Mouse (Mus musculus): ENCODE data around the gene Adgra1. TPM values are rescaled to one million over a fixed set of nuclear protein-coding genes. Genes with fewer than 3 reads are reported as not detected.

Gene Adgra1
- total RNA-seq (2021) = not detected
- long read RNA-seq, experiment 1 = 0 reads
- long read RNA-seq, experiment 2 = 0 reads

DNA sequence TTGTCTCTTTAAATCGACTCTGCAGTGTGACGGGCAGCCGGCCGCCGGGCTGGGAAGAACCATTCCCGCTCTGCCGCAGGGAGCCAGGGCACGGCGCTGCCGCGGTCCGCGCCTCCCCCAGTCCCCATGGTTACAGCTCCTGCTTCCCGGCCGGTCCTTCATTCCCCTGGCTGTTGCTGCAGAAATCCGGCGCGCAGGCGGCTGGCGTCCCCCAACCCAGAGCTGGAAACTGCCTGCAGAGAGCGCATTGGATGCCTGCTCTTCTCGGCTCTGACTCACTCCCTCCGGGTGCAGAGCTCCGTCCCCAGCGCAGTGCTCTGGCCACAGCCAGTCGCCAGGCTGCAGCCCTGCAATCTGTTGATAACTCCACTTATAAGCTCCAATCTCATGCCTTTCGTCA lies at the start of gene Adgra1:
Gene Adgra1 (plus strand): TSS at position 139 of the 400 bp plus-strand sequence.
- peak; percentile 25 for DNase-seq (ENCODE audit: low spot score)

DNA sequence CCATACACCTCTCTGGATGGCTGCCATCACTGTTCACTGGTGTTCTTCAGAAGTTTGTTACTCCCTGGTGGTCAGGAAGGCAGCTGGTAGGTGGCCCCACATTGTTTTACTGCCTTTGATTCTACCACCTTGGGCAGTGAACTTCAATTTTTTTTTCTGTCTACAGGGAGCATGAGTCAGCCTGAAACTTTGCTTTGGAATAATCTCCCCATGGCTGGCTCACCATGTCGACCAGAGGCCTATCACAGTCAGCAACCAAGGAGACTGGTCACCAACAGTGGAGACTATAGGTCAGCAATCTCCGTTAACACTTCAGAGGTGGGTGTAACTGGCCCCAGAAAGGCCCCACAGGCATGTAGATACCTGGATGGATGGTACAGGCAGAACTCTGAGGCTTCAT lies 46.6 kb upstream of the Adgra1 start:
- DNase-seq (ENCODE audit: low spot score) = no peak

DNA sequence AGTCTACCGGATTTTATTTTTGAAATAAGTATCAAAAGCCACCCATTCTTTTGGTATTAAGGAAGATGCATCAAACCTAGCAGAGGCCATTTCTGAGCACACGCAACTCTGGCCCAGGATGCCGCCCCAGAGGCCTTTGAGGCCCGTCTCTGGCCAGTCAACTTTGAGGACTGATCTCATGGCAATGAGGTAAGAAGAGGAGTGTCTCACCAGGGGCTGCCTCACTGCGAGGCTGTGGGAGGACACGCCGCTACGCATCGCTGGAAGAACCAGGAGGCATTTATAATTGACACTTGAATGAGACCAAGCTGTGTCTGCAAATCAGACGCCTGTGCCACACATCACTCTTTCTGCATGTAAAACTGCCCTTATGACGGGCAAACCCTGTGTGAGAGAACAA lies 45.0 kb upstream of the Adgra1 start:
- DNase-seq (ENCODE audit: low spot score) = no peak

DNA sequence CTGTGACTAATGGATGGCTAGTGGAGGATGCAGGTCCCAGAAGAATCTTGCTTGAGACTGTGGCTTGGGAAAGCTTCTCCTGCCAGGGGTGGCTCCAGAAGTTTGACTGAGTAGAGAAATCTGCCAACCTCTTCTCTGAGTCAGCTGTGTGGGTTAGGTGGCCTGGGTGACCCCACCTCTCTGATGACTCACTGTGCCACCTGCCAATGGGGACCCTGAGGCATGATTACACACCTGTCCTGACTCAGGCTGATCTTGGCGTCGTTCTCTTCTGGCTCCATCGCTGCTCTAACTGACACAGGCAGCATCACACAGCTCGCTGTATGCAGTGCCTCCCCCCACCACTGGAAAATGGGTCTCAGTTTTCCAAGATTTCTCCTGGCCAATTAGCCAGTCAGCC lies 44.3 kb upstream of the Adgra1 start:
- no peak for DNase-seq (ENCODE audit: low spot score)

DNA sequence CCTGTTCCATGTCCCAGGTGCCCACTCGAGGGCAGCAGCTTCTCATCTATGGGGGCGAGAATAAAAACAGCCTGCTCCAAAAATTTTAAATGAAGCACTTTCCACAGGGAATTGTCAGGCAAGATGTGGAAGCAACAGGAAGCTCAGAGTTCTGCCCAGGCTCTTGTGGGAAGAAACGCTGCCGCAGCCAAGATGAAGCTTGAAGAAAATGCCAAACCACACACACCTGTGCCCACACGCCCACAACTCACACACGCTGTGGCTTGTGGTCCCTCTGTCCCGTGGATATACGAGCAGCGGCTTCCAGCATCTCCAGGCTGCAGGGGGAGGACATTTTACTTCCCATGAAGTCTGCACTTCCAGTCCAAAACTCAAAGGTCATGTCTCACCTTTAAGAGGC lies 42.4 kb upstream of the Adgra1 start:
- DNase-seq (ENCODE audit: low spot score) = no peak

DNA sequence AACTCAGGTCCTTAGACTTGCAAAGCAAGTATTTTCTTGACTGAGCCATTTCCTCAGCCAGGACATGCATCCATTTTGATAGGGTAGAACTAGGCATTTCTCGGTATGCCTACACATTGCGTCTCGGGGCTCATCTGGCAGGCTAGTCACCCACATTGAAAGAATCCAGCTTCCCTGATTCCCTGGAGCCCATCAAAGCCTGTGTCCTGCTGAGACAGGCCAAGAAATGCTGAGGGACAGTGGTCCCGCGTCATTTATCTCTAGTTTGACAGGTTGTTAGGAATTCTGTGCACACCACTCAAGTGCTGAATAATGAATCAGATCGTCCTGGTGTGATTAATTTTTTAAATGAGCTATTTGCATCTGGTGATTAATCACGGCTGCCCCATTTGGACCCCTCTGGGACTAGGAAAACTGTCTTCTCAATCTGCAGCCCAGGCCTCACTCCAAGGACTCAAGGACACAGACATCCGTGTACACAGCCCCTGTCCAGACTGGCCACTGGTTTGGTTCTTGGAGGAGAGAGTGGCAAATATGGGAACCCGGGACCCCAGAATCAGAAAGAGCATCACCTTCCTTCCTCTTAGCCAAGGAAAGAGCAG lies 38.9 kb upstream of the Adgra1 start:
- no peak for DNase-seq (ENCODE audit: low spot score)

DNA sequence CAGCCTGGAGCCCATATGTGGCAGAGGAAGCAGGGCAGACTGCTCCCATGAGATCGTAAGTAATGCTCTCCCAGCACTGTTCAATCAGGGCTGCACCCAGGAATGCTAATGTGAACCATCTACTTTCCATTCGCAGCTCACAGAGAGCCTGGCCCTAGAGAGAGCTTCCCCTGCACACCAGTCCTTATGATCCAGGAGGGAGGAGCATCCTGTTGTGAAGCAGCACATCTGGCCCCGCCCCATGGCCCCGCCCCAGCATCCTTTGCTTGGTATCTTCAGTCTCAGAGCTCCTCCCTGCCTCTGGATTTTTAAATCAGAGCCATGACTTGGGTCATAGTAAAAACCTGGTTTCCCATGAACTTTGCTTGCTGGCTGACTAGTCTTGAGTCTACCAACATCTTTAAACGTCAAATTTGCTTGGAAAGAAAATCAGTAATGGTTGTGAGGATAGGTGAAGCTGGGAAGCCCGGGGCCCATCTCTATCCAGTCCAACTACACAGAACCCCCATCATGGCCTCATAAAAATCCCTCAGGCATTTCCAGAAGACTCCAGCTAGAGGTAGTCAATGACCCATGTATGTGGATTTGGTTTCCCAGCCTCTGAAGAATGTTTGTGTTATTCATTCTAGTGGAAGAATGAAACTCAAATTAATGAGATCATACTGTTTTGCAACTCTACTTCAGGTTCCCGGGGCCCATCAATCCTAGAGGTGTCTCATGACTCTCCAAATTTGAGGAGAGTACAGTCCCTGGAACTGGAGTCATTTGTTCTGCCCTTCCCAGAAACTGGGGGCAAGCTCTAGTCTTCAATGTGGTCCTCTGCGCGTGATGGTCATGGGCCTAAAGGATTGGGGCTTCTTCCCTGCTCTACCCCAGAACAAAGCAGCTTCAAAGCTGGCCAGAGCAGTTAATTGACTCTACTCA lies 36.5 kb upstream of the Adgra1 start:
- DNase-seq (ENCODE audit: low spot score) = no peak

DNA sequence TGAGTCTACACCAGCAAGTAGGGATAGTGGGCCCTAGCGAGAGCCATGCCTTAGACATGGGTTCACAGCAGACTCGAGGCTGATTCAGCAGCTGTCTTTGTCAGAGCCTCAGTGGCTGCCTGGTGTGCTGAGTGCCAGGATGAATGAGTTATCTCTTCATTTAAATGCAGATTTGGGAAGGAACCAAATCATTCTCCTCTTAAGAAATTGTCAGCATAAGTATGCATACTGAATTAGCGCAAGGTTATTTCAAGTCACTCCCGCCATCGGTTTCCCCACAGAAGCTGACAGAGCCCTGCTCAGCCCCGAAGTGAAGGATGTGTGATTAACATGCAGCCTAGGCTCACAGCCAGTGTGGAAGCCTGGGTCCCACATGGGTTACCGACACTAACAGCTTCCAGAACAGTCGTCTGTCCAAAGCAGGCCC lies 27.8 kb upstream of the Adgra1 start:
- DNase-seq (ENCODE audit: low spot score) = no peak

DNA sequence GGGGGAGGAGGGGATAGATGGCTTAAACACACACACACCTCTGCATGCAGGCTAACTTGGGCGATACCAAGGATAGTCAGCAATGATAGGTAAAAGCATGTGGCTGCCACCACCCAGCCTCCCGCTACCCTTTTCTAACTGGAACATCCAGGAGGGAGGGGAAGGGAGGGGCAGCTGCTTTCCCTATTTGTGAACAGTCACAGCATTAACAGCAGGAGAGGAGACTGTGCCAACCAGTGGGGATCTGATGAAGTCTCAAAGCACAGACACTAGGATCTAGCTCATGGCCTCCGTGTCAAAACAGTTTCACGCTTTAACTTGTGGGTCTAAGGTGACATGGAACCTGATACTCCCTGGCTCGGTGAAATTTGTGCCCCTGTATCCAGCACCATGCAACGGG lies 23.9 kb upstream of the Adgra1 start:
- DNase-seq (ENCODE audit: low spot score) = no peak

DNA sequence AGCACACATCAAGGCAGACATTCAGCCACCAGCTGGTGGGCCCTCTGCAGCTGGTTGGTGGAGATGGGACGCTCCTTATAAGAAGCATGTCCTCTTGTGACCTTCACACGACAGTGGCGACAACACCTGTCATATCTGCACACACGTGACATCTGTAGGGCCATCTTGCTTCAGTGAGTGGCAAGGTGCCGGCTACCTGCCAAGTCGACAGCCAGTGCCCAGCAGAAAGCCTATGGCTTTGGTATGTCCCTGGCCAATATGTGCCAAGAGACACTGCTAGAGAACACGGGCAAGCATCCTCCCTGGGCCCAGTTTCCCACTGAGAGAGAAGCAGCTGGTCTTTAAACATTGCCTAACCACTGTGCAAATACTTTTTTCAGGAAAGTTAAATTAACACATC lies 22.3 kb upstream of the Adgra1 start:
- no peak for DNase-seq (ENCODE audit: low spot score)

DNA sequence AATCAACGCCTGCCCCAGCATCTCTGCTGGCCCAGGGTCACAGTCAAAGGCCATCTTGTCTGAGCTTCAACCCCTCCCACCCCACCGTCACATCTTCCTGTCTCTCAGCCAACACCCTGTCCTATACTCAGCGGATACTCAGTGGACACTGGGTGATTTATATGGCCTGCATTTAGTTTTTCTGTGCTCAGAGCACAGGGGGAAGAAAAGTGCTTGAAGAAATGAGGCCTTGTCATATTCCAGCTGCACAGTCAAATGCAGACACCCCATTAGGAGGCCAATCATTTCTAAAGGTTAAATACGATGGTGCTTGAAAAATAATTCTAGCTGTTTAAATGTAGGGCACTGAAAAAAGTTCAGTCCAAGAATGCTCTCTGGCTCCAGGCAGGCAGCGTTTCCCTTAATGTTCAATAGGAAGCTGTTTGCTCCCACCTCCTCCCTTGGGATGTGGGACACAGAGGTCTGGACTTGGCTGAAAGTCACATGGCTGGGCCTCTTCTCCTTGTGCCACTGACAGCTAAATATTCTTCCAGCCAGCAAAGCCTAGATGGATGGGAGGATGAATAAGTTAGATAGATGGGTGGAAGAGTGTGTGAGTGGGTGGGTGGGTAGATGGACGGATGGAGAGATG lies 20.3 kb upstream of the Adgra1 start:
- no peak for DNase-seq (ENCODE audit: low spot score)

DNA sequence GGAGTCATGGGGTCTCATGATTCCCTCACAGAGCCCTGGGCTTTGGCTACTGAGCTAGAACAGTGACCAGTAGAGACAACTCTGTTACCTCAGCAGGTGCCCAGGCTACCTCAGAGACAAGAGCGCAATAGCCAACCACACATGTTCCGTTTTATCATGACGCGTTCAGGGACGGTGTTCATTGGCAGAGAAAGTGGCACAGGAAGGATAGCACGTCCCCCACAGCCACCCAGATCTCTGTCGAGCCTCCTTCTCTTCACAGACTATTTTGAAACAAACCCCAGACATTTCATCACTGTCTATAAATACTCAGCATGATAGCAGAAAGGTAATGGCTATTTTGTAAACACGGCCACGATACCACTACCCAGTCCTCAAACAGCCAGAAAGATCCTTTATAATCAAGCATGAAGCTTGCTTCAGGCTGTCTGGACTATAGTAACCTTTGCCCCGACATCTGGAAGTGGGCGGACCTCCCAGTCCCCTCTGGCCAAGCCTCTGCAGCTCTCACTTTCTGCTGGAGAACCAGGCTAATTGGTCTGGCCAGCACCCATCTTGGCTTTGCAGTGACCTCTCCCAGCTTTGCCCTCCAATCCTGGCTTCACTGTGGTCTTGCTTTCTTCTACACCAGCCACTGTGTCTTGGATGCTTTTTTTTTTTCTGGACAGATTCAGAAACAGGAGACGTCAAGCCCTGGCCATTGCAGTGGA lies 11.5 kb upstream of the Adgra1 start:
- peak; percentile 12 for DNase-seq (ENCODE audit: low spot score)

DNA sequence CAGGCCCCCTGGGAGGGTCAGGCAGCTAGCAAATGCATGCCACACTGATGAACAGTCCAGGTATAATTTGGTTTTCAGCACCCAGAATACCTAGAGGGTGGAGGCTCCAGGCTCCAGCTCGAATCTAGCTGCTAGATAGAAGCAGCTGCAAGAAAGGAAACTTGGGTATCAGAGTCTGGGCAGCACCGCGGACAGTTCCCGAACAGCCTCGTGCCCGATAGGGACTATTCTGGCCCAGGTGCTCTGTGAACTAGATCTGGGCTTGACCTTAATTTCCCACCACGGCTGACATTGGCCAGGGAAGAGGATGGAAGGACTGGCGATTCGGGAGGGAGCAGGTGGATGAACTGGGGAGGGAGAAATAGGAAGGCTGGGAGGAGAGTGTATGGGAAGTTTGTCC lies 6.3 kb upstream of the Adgra1 start:
- no peak for DNase-seq (ENCODE audit: low spot score)

DNA sequence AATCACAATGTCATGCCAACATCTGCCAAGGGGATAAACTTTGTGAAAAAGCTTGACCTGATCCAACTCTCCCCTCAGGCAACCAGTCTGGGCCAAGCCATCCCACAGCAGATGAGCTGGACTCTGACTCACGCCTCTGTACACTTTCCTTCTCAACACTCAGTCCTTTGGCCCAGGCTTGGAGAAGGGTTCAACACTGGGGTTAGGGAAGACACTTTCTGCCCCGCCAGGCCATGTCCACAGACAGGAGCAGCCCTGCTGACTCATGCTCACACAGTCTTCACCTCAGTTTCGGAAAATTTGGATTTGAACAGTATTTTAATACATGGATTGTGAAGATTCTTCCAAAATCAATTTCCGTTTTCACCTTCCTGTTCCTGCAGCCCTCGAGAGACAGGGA lies 442 bp upstream of the Adgra1 start:
- peak; percentile 4 for DNase-seq (ENCODE audit: low spot score)

DNA sequence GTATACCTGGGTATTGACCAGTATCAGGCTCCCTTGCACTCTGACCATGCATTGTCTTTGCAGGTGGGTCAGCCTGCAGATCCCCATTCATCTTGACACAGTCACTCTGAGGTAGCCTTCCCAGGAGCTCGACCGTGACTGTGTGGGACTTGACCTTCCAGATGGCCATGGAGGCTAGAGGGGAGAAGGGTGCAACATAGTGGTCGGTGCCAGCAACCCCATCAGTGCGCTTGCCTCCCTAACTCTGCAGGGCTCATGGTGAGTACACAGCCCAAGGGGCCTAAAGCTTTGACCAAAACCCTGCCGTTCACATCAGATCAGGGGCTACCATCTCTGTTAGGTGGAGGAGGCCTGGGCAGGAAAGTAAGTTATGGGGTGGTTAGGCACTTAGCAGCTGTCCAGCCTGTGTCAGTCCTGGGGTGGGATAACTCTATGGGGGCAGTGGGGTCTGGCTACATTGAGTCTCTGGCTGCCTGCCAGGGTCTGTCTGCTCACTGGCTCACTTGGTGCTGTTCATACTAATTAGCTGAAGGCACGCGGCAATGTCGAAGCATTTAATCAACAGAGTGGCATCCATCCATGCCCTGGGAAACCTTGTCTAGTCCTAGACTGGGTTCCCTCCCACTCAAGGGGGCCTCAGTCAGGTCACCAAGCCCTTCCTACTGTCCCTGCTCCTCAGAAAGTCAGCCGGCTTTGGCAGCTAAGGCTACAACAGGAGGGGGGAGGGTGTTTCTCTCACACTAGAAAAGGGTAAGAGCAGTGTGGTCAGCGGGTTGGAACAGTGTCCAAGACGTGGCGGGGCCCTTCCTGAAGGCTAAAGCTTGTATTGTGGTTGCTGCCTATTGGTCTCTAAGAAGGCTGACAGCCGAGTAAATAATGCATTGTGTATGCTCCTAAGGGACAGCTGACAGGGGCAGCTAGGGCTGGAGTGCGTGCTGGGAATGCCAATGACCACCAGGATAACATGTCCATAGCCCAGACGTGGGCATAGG lies 1.5 kb downstream of the Adgra1 start:
- no peak for DNase-seq (ENCODE audit: low spot score)

DNA sequence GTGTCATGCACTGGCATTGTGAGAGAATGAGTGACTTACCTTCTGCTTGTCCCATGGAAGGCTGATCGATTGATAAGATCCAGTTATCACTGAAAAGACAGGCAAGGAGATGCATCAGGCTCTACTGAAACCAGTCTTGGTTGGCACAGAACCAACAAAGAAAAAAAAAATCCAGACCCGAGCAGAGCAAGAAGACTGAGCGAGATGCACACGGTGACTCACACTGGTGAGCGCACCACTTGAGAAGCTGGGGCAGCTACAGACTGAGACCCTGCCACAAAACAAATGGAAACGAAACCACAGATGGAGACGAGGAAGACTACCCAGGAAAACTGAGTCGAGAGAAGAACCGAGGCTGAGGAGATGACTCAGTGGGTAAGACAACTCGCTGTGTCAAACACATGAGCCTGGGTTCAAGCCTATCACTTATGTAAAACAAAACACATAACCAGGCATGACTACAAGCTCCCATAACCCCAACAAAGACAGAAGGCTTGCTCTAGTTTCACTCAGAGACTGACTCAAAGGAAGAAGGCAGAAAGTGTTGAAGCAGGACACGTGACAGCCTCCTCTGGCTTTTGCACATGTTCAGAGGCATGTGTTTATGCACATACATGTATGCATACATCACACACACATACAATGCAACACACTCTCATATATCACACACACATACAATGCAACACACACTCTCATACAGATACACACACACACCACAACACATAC lies 6.6 kb downstream of the Adgra1 start:
- no peak for DNase-seq (ENCODE audit: low spot score)

DNA sequence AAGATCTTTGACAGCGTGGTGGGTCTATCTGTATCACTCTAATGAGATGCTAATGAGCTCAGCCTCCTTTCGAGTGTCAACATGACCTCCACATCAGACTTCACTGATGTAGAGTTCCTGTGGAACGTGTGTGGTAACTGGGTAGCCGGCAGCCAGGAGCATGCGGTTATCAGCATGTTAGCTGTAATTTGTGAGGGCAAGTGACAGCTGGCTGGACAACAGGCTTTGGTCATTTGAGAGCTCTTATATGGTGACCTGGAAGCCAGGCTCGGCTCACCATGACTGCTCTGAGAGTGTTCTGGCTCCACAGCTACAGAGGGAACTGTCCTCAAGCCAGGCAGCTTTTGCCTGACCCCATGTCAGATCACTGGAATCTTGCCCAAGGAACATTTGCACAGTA lies 8.4 kb downstream of the Adgra1 start:
- DNase-seq (ENCODE audit: low spot score) = no peak

DNA sequence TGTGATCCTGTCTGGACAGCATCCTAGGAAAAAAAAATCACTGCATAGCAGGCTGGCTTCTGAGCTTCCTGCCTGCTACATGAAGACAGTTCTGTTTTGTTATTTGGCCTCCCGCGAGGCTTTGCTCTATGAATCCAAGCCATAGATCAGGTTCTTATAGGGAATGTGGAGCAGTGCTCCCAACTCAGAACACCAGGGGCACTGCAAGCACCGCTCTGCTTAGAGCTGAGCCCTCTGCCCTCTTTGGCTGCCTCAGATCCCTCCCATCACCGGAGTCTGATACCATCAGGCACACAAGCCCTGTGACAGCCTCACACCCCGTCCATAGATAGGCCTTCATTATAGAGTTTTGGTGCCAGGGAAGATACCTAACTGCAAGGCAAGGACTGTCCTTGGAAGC lies 9.2 kb downstream of the Adgra1 start:
- no peak for DNase-seq (ENCODE audit: low spot score)

DNA sequence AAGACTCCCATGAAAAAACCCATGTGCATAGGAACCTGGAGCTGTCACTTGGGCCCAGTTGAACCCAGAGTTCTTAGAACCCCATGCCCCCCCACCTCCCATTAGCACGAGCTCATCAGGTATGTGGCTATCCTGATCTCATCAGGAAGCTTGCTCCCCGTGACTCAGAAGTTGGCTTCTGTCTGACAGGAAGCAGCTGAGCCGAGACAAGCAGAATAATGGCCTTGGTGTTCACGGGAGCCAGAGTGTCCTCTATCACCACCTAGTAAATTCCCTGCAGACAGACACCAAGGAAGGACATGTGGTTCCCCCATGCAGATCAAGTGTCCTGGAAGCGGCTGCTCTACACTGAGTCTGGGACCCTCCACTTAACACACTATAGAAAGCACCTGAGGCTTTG lies 9.8 kb downstream of the Adgra1 start:
- DNase-seq (ENCODE audit: low spot score) = no peak

DNA sequence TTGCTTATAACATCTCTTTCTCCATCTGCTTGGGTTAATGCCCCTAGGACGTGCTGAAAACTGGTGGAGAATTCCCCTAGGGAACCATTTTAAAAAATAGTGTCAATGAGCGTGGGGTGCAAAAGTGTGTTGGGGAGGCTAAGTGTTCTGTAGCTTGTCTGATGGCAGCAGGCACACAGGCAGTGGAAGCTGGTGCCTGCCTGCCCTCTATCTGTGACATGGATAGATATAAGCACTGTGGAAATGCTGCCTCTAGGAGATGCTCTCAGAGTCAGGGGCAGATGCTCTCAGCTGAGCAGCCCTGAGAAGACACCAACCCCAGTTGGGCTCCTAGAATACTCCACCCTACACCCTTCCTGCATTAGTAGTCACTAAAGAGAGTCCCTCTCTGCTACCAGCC lies 11.1 kb downstream of the Adgra1 start:
- DNase-seq (ENCODE audit: low spot score) = no peak

Data from gastrocnemius, adult 18-20 months (tissue).